Mouse (Mus musculus) heart, embryonic 12.5 days (tissue): Measurements from ENCODE around the gene Lipi. TPM values are rescaled to one million over a fixed set of nuclear protein-coding genes. Genes with fewer than 3 reads are reported as not detected.

Experiments used
- ATAC-seq: fragments of 200-750 bp; cut with Nextera tagmentation; 2 replicates; pipeline ENCODE4 v1.8.0; 2017; ENCODE audit warnings: moderate TSS enrichment, moderate library complexity; ENCODE audit not compliant: insufficient number of reproducible peaks, low FRiP score
- H3K27ac ChIP-seq: fragments of 300-500 bp; sonication (generic); 2 replicates; pipeline ENCODE4 v1.5.1; 2016; ENCODE audit warnings: mild to moderate bottlenecking, moderate library complexity; ENCODE audit not compliant: poor library complexity, severe bottlenecking
- H3K27me3 ChIP-seq: fragments of 300-500 bp; sonication (generic); replicated peaks from 2 replicates; pipeline ENCODE4 v1.6.1; 2016; ENCODE audit warnings: mild to moderate bottlenecking, moderate library complexity
- H3K36me3 ChIP-seq: fragments of 300-500 bp; sonication (generic); 2 replicates; pipeline ENCODE4 v1.6.1; 2016; ENCODE audit warnings: mild to moderate bottlenecking, moderate library complexity
- H3K4me1 ChIP-seq: fragments of 300-500 bp; sonication (generic); replicated peaks from 2 replicates; pipeline ENCODE4 v1.6.1; 2016; ENCODE audit warnings: mild to moderate bottlenecking
- H3K4me2 ChIP-seq: fragments of 300-500 bp; sonication (generic); 2 replicates; pipeline ENCODE4 v1.6.1; 2016; ENCODE audit warnings: mild to moderate bottlenecking, moderate library complexity
- H3K4me3 ChIP-seq: fragments of 300-500 bp; sonication (generic); 2 replicates; pipeline ENCODE4 v1.5.1; 2016; ENCODE audit warnings: mild to moderate bottlenecking
- H3K9ac ChIP-seq: fragments of 300-500 bp; sonication (generic); 2 replicates; pipeline ENCODE4 v1.6.1; 2016; ENCODE audit warnings: mild to moderate bottlenecking, moderate library complexity
- H3K9me3 ChIP-seq: fragments of 300-500 bp; sonication (generic); replicated peaks from 2 replicates; pipeline ENCODE4 v1.6.1; 2016; ENCODE audit warnings: mild to moderate bottlenecking, moderate library complexity
- WGBS: fragments of 180-500 bp; shearing (Covaris S2); methylation state at CpG from one replicate; pipeline ENCODE4 v1.1.7; 2016; 5-methylcytosine and 5-hydroxymethylcytosine counted together
- polyA plus RNA-seq: library from polyadenylated mRNA; unstranded; fragments of >200 nt; fragmentation: Nextera tagmentation; extraction: Ambion mirVana; gene quantifications from 2 replicates; pipeline ENCODE4 v1.2.1, GENCODE M21; 2016

Lipi gene
- polyA plus RNA-seq, 1 experiment from 2014 or later, result not detected

DNA sequence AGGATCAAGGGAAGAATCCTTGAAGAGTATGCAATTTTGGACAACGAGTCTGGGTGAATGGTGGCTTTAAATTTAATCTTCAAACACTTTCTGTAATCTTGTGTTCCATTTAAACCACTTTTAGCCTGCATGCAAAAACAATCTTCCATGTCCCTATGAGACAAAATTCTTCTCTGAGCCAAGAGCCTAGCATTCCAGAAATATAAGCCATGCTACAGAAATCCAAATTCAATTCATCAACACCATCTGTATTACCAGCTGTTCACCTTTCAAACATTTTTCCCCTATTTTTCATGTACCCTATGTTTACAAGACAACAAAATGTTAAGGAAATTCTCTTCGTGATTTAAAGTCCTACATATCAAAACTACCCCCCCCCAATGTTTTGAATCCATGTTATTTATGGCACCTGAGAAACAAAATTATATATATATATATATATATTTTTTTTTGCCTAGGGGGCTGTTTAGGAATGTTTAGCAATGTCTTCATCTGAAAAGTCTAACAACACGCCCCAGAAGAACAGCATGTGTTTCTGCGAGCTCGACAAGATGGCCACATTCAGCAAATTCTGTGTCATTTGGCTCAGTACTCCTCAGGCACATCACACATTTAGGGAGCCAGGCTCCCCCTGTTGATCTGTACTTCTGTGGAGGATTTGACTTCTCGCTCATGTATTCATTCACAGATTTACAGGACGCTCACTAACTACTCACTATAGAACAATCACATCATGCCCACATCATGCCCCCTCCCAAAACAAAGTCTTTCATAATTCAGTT lies 47.9 kb downstream of the Lipi start:
- Histone ChIP-seq H3K9ac (no peak overlapping the region), H3K27ac (no peak overlapping the region), H3K4me2 (no peak overlapping the region), H3K4me1 (no peaks in the 10 kb centered on the region), H3K9me3 (no peaks in the 10 kb centered on the region), H3K4me3 (no peak overlapping the region), H3K27me3 (no peaks in the 10 kb centered on the region), H3K36me3 (no peaks in the 10 kb centered on the region)
- WGBS, result 74% methylated on average over 7 of the region's 7 CpGs
- no peak for ATAC-seq

DNA sequence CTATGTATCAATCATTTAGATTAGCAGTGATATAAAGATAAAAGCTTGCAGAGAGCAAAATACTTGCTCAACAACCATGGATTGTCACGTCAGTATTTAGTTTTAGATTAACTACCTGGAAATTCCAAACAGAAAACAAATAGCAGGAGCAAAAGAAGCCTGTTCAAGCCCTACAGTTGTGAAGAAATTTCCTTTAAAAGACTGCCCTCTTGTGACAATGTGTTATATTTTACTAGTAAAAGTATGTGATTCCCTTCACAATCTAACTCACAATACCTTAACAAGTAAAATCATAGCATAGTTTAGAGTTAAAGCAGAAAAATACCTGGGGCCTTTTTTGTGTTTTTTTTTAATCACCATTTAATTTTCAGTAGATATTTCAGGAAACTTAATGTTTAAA lies 54.2 kb downstream of the Lipi start:
- Histone ChIP-seq H3K9me3 (no peaks in the 10 kb centered on the region), H3K27ac (no peak overlapping the region), H3K4me3 (no peak overlapping the region), H3K9ac (no peak overlapping the region), H3K27me3 (no peaks in the 10 kb centered on the region), H3K4me2 (no peak overlapping the region), H3K36me3 (no peaks in the 10 kb centered on the region), H3K4me1 (no peaks in the 10 kb centered on the region)
- no peak for ATAC-seq
- 22% methylated on average over 1 of the region's 1 CpGs for WGBS

DNA sequence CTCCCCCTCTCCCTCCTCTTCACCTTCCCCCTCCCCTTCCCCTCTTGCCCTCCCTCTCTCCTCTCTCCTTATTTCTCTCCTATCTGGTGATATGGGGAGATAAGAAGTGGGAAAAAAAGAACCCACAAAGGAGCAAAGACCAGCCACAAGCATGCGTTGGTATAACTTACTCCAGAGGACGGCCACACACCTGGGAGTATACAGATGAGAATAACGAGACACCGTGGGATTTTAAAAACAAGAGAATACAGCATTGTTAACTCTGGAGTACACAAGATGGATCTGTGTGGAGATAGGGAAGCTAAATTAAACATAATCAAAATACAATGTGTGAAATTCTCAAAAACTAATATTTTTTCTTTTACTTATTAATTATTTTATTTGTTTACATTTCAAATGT lies 89.3 kb downstream of the Lipi start:
- Histone ChIP-seq H3K4me3 (no peak overlapping the region), H3K9ac (no peak overlapping the region), H3K27me3 (no peaks in the 10 kb centered on the region), H3K4me2 (no peak overlapping the region), H3K9me3 (no peaks in the 10 kb centered on the region), H3K4me1 (no peaks in the 10 kb centered on the region), H3K27ac (no peak overlapping the region), H3K36me3 (no peaks in the 10 kb centered on the region)
- no peak for ATAC-seq
- WGBS, result 78% methylated on average over 4 of the region's 4 CpGs

Other genes starting within 250 kb of the Lipi start
- gene Rbm11, start 6.8 kb upstream of the Lipi start, polyA plus RNA-seq, result 0.27 and 0.47 TPM in 2 replicates
- 26.4 and 28.2 TPM in 2 replicates for gene Hspa13, start 181.0 kb upstream of the Lipi start, polyA plus RNA-seq